Mouse (Mus musculus) heart, embryonic 10.5 days (tissue): Measurements from ENCODE around the gene Bcl2l1. TPM values are rescaled to one million over a fixed set of nuclear protein-coding genes. Genes with fewer than 3 reads are reported as not detected.

Experiments
- DNase-seq: peaks from one replicate; pipeline ENCODE4 v3.0.0-alpha.2; 2017; ENCODE audit warnings: low spot score
- H3K27ac ChIP-seq: fragments of 300-500 bp; sonication (generic); 2 replicates; pipeline ENCODE4 v1.5.1; 2016; ENCODE audit warnings: mild to moderate bottlenecking
- H3K27me3 ChIP-seq: fragments of 300-500 bp; sonication (generic); 2 replicates; pipeline ENCODE4 v1.6.1; 2016; ENCODE audit warnings: mild to moderate bottlenecking; ENCODE audit not compliant: poor library complexity, insufficient read depth, severe bottlenecking
- H3K36me3 ChIP-seq: fragments of 300-500 bp; sonication (generic); 2 replicates; pipeline ENCODE4 v1.6.1; 2016; ENCODE audit warnings: mild to moderate bottlenecking, moderate library complexity
- H3K4me1 ChIP-seq: fragments of 300-500 bp; sonication (generic); 2 replicates; pipeline ENCODE4 v1.6.1; 2016; ENCODE audit warnings: mild to moderate bottlenecking
- H3K4me3 ChIP-seq: fragments of 300-500 bp; sonication (generic); 2 replicates; pipeline ENCODE4 v1.5.1; 2016; ENCODE audit warnings: mild to moderate bottlenecking, moderate library complexity
- H3K9me3 ChIP-seq: fragments of 300-500 bp; sonication (generic); 2 replicates; pipeline ENCODE4 v1.6.1; 2016; ENCODE audit warnings: mild to moderate bottlenecking, moderate library complexity
- WGBS: fragments of 180-500 bp; shearing (Covaris S2); methylation state at CpG from one replicate; pipeline ENCODE4 v1.1.7; 2016; 5-methylcytosine and 5-hydroxymethylcytosine counted together
- polyA plus RNA-seq: library from polyadenylated mRNA; unstranded; fragments of >200 nt; fragmentation: Nextera tagmentation; extraction: Ambion mirVana; gene quantifications from 2 replicates; pipeline ENCODE4 v1.2.1, GENCODE M21; 2016

The Bcl2l1 gene
- polyA plus RNA-seq, 1 experiment from 2014 or later: 76.2 TPM

- 24% methylated on average over 6 of the region's 6 CpGs for WGBS
- Histone ChIP-seq H3K27ac (peak overlapping the region; percentile 91), H3K4me1 (peaks cover 88% of the 10 kb centered on the region), H3K27me3 (no peaks in the 10 kb centered on the region), H3K9me3 (no peaks in the 10 kb centered on the region), H3K36me3 (peaks cover 7% of the 10 kb centered on the region; the same call in 1 of the 2 replicates), H3K4me3 (peak overlapping the region; percentile 37)
- peak; percentile 91 for DNase-seq
Measured at GRCm38 (mm10) chr2:152788892-152789421, 42.6 kb downstream of the Bcl2l1 start.

GRCm38 (mm10) chr2:152787543-152787942 is 44.0 kb downstream of the Bcl2l1 start:
- H3K4me1 ChIP-seq: peaks cover 84% of the 10 kb centered on the region
- WGBS: 84% methylated on average over 6 of the region's 6 CpGs
- H3K27ac ChIP-seq: peak overlapping the region; percentile 91; the same call in 1 of the 2 replicates
- H3K4me3 ChIP-seq: no peak overlapping the region
- DNase-seq: no peak
- H3K36me3 ChIP-seq: peaks cover 11% of the 10 kb centered on the region
- H3K9me3 ChIP-seq: no peaks in the 10 kb centered on the region
- no peaks in the 10 kb centered on the region for H3K27me3 ChIP-seq

GRCm38 (mm10) chr2:152787136-152787535 is 44.4 kb downstream of the Bcl2l1 start:
- Histone ChIP-seq H3K4me3 (no peak overlapping the region), H3K27ac (peak overlapping the region; percentile 43; the same call in 1 of the 2 replicates), H3K4me1 (peaks cover 84% of the 10 kb centered on the region), H3K9me3 (no peaks in the 10 kb centered on the region), H3K27me3 (no peaks in the 10 kb centered on the region), H3K36me3 (peaks cover 15% of the 10 kb centered on the region)
- DNase-seq: no peak
- 93% methylated on average over 2 of the region's 2 CpGs for WGBS

- WGBS: 13% methylated on average over 18 of the region's 18 CpGs
- H3K4me3 ChIP-seq: peak overlapping the region; percentile 42
- peak overlapping the region; percentile 90 for H3K27ac ChIP-seq
- H3K9me3 ChIP-seq: no peaks in the 10 kb centered on the region
- peaks cover 85% of the 10 kb centered on the region for H3K4me1 ChIP-seq
- H3K36me3 ChIP-seq: peaks cover 29% of the 10 kb centered on the region
- peak; percentile 91 for DNase-seq
- no peaks in the 10 kb centered on the region for H3K27me3 ChIP-seq
Measured at GRCm38 (mm10) chr2:152785446-152786350, 45.8 kb downstream of the Bcl2l1 start.

GRCm38 (mm10) chr2:152784640-152785039 is 46.9 kb downstream of the Bcl2l1 start:
- Histone ChIP-seq H3K27ac (peak overlapping the region; percentile 90), H3K4me3 (no peak overlapping the region), H3K4me1 (peaks cover 81% of the 10 kb centered on the region), H3K36me3 (peaks cover 26% of the 10 kb centered on the region), H3K27me3 (no peaks in the 10 kb centered on the region), H3K9me3 (no peaks in the 10 kb centered on the region)
- WGBS: 95% methylated on average over 8 of the region's 8 CpGs
- DNase-seq: no peak

GRCm38 (mm10) chr2:152783241-152783640 is 48.3 kb downstream of the Bcl2l1 start:
- 86% methylated on average over 5 of the region's 5 CpGs for WGBS
- H3K27ac ChIP-seq: peak overlapping the region; percentile 70
- H3K4me1 ChIP-seq: peaks cover 73% of the 10 kb centered on the region
- H3K36me3 ChIP-seq: peaks cover 32% of the 10 kb centered on the region
- H3K27me3 ChIP-seq: no peaks in the 10 kb centered on the region
- DNase-seq: no peak
- H3K4me3 ChIP-seq: no peak overlapping the region
- no peaks in the 10 kb centered on the region for H3K9me3 ChIP-seq

- Histone ChIP-seq H3K36me3 (peaks cover 32% of the 10 kb centered on the region), H3K4me3 (no peak overlapping the region), H3K27me3 (no peaks in the 10 kb centered on the region), H3K27ac (peak overlapping the region; percentile 70; the same call in 1 of the 2 replicates), H3K9me3 (no peaks in the 10 kb centered on the region), H3K4me1 (peaks cover 67% of the 10 kb centered on the region)
- WGBS: 57% methylated on average over 5 of the region's 5 CpGs
- no peak for DNase-seq
Measured at GRCm38 (mm10) chr2:152782656-152783055, 48.9 kb downstream of the Bcl2l1 start.

- Histone ChIP-seq H3K4me3 (no peak overlapping the region), H3K27ac (peak overlapping the region; percentile 70), H3K36me3 (peaks cover 35% of the 10 kb centered on the region), H3K9me3 (no peaks in the 10 kb centered on the region), H3K4me1 (peaks cover 54% of the 10 kb centered on the region), H3K27me3 (no peaks in the 10 kb centered on the region)
- no peak for DNase-seq
- WGBS: 86% methylated on average over 3 of the region's 3 CpGs
Measured at GRCm38 (mm10) chr2:152781031-152781711, 50.4 kb downstream of the Bcl2l1 start.

- 94% methylated on average over 2 of the region's 2 CpGs for WGBS
Measured at GRCm38 (mm10) chr2:152780466-152780865, 51.1 kb downstream of the Bcl2l1 start.

GRCm38 (mm10) chr2:152777081-152777480 is 54.4 kb downstream of the Bcl2l1 start:
- peaks cover 26% of the 10 kb centered on the region for H3K36me3 ChIP-seq
- no peak overlapping the region for H3K27ac ChIP-seq
- H3K9me3 ChIP-seq: no peaks in the 10 kb centered on the region
- H3K27me3 ChIP-seq: no peaks in the 10 kb centered on the region
- no peak for DNase-seq
- H3K4me1 ChIP-seq: peaks cover 23% of the 10 kb centered on the region
- 90% methylated on average over 3 of the region's 3 CpGs for WGBS
- H3K4me3 ChIP-seq: no peak overlapping the region

More at GRCm38 (mm10) chr2:152780466-152780865, 51.1 kb downstream of the Bcl2l1 start:
- Histone ChIP-seq H3K27me3 (no peaks in the 10 kb centered on the region), H3K36me3 (peaks cover 35% of the 10 kb centered on the region), H3K4me3 (no peak overlapping the region), H3K9me3 (no peaks in the 10 kb centered on the region), H3K4me1 (peaks cover 47% of the 10 kb centered on the region), H3K27ac (peak overlapping the region; percentile 60; the same call in 1 of the 2 replicates)
- DNase-seq: no peak

- H3K27ac ChIP-seq: no peak overlapping the region
- H3K27me3 ChIP-seq: no peaks in the 10 kb centered on the region
- peaks cover 19% of the 10 kb centered on the region for H3K36me3 ChIP-seq
- no peak overlapping the region for H3K4me3 ChIP-seq
- whole genome bisulfite sequencing: 81% methylated on average over 2 of the region's 2 CpGs
- DNase-seq: no peak
- H3K4me1 ChIP-seq: peaks cover 19% of the 10 kb centered on the region
- H3K9me3 ChIP-seq: no peaks in the 10 kb centered on the region
Measured at GRCm38 (mm10) chr2:152776435-152776834, 55.1 kb downstream of the Bcl2l1 start.

- Histone ChIP-seq H3K4me1 (peaks cover 15% of the 10 kb centered on the region), H3K27ac (no peak overlapping the region), H3K4me3 (no peak overlapping the region), H3K9me3 (no peaks in the 10 kb centered on the region), H3K27me3 (no peaks in the 10 kb centered on the region), H3K36me3 (peaks cover 15% of the 10 kb centered on the region)
- 89% methylated on average over 3 of the region's 3 CpGs for WGBS
- DNase-seq: no peak
Measured at GRCm38 (mm10) chr2:152776019-152776418, 55.5 kb downstream of the Bcl2l1 start.

GRCm38 (mm10) chr2:152775357-152775756 is 56.2 kb downstream of the Bcl2l1 start:
- no peak overlapping the region for H3K27ac ChIP-seq
- peaks cover 9% of the 10 kb centered on the region for H3K36me3 ChIP-seq
- H3K27me3 ChIP-seq: no peaks in the 10 kb centered on the region
- 0 out of 2 replicates have a peak, but pooled peaks cover 9% of the 10 kb centered on the region for H3K4me1 ChIP-seq
- WGBS: 82% methylated on average over 4 of the region's 4 CpGs
- no peak overlapping the region for H3K4me3 ChIP-seq
- no peak for DNase-seq
- no peaks in the 10 kb centered on the region for H3K9me3 ChIP-seq
